Mouse (Mus musculus) gastrocnemius, adult 2 months (tissue): Measurements from ENCODE around the gene Pde8b. TPM values are rescaled to one million over a fixed set of nuclear protein-coding genes. Genes with fewer than 3 reads are reported as not detected.

Source experiments
- DNase-seq: peaks from one replicate; pipeline ENCODE4 v3.0.0; 2022
- H3K27ac ChIP-seq: fragments of 200-600 bp; 2 replicates; pipeline ENCODE4 v1.8.1; 2022; ENCODE audit warnings: mild to moderate bottlenecking
- H3K4me3 ChIP-seq: fragments of 200-600 bp; 2 replicates; pipeline ENCODE4 v1.8.1; 2022; ENCODE audit warnings: mild to moderate bottlenecking, moderate library complexity
- CTCF ChIP-seq: fragments of 200-600 bp; IDR thresholded peaks from 2 replicates; pipeline ENCODE4 v1.8.1; 2022; ENCODE audit warnings: antibody characterized with exemption, mild to moderate bottlenecking, moderate library complexity
- intact Hi-C: fragments of 180-260 bp; cut with DNase I; formaldehyde crosslinking; loops from one replicate; pipeline ENCODE4 v1.15.1; 2025
- total RNA-seq, 2 experiments: library from RNA; stranded (reverse); gene quantifications; 2 replicates each; pipeline ENCODE4 v1.2.3; 2021

Gene Pde8b
- total RNA-seq, 2 experiments from 2014 or later, result 2.0 to 3.3 TPM

DNA sequence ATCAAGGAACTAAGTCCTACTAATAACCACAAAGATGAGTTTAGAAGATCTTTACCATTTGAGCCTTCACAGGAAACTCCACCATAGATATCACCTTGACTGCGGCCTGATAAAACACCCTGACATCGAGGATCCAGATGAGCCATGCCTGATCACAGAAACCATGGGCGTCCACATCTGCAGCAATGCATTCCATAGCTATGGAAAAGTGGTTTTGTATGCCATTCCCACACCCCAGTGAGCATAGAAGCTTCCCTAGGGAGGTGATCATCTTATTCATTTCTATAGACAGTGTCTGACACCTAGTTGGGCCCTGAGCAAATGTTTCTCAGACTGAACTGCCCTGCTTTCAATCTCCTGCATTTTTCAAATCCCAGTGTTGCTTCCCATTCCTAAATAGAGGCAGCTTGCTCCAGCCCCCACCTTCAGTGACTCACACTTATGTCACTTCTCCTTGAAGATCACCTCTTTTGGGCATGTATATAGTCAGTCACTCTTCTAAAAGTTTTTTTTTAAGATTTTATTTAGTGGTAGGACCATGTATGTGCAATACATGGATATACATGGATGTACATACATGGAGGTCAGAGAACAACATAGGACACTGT, 47.9 kb downstream of the Pde8b start:
- intact Hi-C loops, result no loop called here
- no peak overlapping the region for H3K4me3 ChIP-seq
- TF ChIP-seq CTCF, result no peak
- no peak for DNase-seq
- no peak overlapping the region for H3K27ac ChIP-seq

DNA sequence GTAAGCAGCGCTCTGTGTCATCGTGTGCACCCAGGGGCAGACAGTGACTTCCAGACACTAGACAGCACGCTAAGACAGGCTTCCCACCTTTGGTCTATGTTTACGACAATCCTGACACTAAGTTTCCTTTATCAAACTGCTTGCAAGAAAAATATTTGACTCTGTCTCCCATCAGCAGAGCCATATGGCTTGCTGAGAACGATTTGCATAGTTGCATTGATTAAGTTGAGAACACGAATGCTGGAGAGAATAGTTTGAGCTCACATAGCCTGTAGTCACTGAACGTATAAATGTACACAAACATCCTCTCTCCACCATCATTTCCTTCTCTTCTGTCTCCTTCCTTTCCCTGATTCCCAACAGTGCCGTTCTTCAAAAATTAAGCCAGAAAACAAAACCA, 49.3 kb downstream of the Pde8b start:
- Histone ChIP-seq H3K27ac (no peak overlapping the region), H3K4me3 (no peak overlapping the region)
- TF ChIP-seq CTCF, result no peak
- intact Hi-C loops, result no loop called here
- DNase-seq, result no peak

DNA sequence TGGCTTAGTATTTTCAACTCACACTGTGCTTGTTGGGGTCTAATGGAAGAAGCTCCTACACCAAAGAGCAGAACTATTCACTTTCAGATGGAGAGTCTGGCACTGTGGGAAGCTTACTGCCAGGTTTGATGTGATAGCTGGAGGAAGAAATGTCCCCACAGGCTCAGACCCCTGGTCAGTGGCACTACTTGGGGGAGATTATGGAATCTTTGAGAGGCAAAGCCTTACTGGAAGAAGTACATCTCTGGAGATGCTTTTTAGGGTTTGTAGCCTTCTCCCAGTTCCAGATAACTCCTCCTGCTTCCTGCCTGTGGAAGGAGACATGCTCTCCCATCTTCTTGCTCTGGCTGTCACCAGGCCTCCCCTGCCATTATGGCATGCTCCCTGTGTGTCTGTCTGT, 50.1 kb downstream of the Pde8b start:
- Histone ChIP-seq H3K27ac (no peak overlapping the region), H3K4me3 (no peak overlapping the region)
- no peak for DNase-seq
- TF ChIP-seq CTCF, result no peak
- intact Hi-C loops, result no loop called here

DNA sequence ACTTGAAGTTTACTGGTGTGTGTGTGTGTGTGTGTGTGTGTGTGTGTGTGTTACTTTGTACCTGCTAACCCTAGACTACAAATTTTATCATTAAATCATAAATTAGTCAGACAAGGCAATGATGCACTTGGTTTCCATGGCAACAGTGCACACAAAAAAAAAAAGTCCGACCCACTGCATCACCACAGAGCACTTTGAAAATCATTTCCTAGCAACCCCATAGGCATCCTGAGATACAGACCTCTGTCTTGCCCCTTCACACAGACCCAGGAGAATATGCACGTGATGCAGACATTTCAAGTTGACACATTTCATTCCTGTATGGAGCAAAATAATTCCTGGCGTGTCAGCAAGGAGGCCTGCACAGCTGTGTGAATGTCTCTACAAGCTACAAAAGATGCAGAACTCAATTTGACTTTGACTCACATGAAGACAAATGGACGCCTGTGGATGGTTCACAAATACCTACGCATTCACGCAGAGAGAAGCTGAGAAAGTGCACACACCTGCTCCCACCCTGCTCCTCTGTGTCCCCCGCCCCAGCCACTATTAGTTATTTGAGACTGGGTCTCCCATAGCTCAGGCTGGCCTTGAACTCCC, 53.9 kb downstream of the Pde8b start:
- Histone ChIP-seq H3K27ac (peak overlapping the region; percentile 38; the same call in 1 of the 2 replicates), H3K4me3 (no peak overlapping the region)
- DNase-seq, result no peak
- intact Hi-C loops, result no loop called here
- TF ChIP-seq CTCF, result no peak

DNA sequence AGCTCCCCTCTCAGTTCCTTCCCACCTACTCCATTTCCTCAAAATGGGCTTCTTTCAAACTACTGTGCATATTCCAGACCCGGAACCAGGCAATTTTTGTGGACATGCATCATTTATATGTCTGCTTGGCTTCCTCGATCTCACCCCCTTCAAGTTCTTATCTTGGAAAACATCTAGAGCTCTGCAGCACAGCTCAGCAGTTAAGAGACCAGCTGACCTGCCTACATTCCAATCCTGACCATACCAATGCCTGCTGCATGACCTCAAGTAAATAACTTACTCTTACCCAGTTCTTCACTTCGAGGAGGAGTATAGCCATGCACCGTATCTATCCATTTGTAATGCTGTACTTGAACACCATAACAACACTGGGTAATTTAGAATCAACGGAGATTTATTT, 58.2 kb downstream of the Pde8b start:
- no peak for DNase-seq
- Histone ChIP-seq H3K27ac (no peak overlapping the region), H3K4me3 (no peak overlapping the region)
- TF ChIP-seq CTCF, result no peak
- intact Hi-C loops, result no loop called here

DNA sequence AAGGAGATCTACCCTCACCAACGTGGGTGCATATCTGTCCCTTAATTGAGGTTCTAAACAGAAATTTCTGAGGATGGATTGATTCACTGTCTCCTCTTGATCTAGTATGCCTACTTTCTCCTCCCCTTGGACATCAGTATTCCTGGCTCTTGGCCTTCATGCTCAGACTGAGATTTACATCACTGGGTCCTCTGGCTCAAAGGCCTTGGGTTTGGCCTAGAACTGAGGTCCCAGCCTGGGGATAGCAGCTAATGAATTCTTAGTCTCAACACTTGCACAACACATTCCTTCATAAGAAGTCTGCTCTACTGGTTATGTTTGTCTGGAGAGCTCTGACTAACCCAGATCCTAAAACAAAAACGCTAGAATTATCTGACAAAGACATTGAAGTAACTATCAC, 61.0 kb downstream of the Pde8b start:
- no peak for TF ChIP-seq CTCF
- no peak overlapping the region for H3K27ac ChIP-seq
- no peak overlapping the region for H3K4me3 ChIP-seq
- intact Hi-C loops, result no loop called here
- DNase-seq, result no peak

DNA sequence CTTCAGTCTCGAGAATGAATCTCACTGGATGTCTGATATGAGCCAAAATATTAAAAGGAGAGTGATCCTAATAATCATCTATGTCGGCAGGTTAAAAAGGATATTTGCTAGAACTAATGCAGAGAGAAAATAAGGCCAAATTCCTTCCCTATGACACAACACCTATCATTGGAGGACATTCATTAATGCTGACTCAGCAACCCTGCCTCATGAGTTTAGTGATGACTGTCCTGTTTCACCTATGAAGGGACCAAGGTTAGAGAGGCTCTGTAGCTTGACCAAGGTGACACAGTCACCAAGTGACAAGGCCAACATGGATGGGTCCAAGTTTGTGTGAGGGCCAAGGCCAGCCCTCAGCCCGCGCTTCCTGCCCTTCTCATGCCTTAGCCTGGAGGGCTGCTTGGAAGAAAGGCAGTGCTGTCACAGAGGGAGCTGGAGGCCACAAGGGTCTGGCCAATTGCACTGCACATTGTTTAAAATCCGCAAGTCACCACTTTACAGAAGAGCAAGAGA, 62.9 kb downstream of the Pde8b start:
- H3K4me3 ChIP-seq, result no peak overlapping the region
- intact Hi-C loops, result no loop called here
- no peak overlapping the region for H3K27ac ChIP-seq
- TF ChIP-seq CTCF, result no peak
- DNase-seq, result no peak

DNA sequence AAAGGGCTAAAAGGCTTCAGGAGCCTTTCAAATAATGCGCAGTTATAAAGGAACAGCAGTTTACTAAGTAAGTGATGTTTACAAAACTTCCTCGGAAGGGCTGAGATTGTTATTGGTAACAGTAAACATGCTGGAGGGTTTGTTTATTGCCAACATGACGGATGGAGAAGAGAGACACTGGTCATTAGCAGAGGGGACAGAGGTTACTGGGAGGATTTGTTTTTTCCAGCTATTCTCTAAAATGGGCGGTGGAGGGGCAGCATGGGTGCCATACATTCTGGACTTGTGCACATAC, 63.4 kb downstream of the Pde8b start:
- intact Hi-C loops, result no loop called here
- DNase-seq, result no peak
- TF ChIP-seq CTCF, result no peak
- H3K4me3 ChIP-seq, result no peak overlapping the region
- no peak overlapping the region for H3K27ac ChIP-seq

DNA sequence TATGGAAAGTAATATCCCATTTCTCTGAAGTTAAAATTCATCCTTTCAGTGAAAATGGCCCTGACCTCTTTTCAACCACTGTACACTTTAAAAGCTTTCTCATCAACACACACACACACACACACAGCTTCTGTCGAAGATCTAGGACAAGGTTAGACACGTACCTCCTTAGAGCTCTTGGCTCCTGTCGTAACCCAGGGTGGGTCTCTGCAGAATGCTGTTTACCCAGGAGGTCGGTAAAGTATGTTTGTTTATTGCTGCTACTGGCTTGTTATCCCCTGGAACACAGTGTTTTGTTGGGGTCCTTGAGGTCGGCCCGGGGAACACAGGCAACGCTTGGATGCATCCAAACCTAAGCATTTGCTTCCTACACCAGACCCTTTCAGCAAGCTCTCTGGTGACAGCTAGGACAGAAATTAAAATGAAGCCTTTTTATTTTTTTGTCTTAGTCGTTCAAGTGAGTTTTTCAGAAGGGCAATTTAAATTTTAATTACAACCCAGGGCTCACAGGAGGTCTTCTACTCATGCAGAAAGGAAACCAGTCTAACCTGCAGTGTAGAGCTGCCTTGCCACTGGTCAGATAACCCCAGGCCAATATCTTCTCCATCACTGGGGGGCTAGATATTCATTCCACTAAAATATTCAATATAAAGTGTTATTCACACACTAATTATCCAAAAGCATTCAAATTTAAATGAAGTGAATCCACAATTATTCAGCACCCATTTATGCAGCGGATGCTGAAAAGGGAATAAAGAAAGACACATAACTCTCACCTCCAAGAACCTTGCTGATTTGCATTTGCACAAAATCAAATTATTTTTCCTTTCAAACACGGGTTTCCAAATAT, 64.0 kb downstream of the Pde8b start:
- no peak overlapping the region for H3K27ac ChIP-seq
- DNase-seq, result no peak
- no peak overlapping the region for H3K4me3 ChIP-seq
- TF ChIP-seq CTCF, result no peak
- intact Hi-C loops, result no loop called here

DNA sequence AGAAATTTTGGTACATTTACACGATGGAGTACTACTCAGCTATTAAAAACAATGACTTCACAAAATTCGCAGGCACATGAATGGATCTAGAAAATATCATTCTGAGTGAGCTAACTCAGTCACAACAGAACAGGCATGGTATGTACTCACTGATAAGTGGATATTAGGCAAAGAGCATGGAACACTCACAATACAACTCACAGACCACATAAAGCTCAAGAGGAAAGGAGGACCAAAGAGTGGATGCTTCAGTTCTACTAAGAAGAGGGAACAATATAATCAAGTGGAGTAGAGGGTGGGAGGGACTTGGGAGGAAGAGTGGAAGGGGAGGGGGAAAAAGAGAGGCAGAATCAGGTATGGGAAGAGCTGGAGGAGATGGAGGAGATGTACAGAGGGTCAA, 66.5 kb downstream of the Pde8b start:
- no peak for DNase-seq
- no peak overlapping the region for H3K27ac ChIP-seq
- H3K4me3 ChIP-seq, result no peak overlapping the region
- intact Hi-C loops, result no loop called here
- no peak for TF ChIP-seq CTCF

DNA sequence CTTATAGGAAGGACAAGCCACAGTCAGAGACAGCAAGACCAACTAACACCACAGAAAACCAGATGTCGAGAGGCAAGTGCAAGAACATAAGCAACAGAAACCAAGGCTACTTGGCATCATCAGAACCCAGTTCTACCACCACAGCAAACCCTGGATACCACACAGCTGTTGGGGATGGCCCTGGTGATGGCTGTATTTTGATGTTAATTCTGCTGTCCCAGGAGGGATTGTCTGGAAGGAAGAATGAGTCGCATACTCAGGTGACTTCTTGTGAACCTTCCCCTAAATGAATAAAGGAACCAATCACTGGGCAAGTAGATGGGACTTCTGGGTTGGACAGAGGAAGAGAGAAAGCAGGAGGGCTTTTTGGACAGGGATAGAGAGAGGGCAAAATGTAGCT, 69.9 kb downstream of the Pde8b start:
- Histone ChIP-seq H3K4me3 (no peak overlapping the region), H3K27ac (no peak overlapping the region)
- no peak for DNase-seq
- intact Hi-C loops, result no loop called here
- no peak for TF ChIP-seq CTCF

DNA sequence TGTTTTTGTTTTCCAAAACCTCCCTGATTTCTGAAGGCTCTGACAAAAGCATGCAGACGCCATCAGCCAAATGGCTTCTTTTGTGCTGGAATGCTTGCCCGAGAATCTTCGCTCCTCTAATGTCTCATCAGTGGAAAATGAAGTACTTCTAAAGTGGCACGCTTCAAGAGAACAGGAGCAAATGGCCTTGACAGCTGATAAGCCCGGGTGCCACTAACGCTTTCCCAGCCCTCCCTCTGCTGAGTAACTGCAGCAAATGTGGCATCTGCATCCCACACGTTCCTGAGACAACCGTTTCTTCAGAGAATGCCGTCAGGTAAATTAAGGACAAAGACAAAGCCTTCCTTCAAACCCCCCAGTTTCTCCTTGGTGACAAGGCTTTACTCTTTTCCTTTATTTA, 72.8 kb downstream of the Pde8b start:
- intact Hi-C loops, result no loop called here
- no peak overlapping the region for H3K27ac ChIP-seq
- no peak overlapping the region for H3K4me3 ChIP-seq
- no peak for DNase-seq
- TF ChIP-seq CTCF, result no peak

DNA sequence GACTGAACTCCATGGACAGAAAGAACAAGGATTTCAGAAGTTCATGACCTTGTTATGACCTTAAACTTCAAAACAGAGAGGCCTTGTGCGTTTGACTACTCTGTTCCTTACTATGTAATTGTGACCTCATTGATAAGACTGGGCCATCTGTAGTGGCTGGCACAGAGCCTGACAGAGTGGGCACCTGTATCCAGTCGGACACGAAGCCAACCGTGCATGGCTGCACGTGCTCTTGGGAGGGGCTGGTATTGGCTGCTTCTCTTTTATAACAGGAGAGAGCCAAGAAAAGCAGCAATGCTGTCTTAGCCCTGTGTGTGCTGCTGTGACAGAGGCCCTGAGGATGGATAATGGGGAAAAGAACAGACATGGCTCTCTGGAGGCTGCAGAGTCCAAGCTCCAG, 73.7 kb downstream of the Pde8b start:
- Histone ChIP-seq H3K27ac (no peak overlapping the region), H3K4me3 (no peak overlapping the region)
- TF ChIP-seq CTCF, result no peak
- intact Hi-C loops, result no loop called here
- no peak for DNase-seq
